Mouse (Mus musculus) bone marrow macrophage, adult 2 months (primary cell): ENCODE measurements around the gene Nccrp1. TPM values are rescaled to one million over a fixed set of nuclear protein-coding genes. Genes with fewer than 3 reads are reported as not detected.

ENCODE experiments used
- H3K27ac ChIP-seq: 2 replicates; pipeline ENCODE4 v1.5.1; 2012; ENCODE audit warnings: low read depth, low read length; ENCODE audit not compliant: insufficient read depth
- H3K4me1 ChIP-seq: 2 replicates; pipeline ENCODE4 v1.6.1; 2012; ENCODE audit warnings: low read length; ENCODE audit not compliant: control insufficient read depth, insufficient read depth
- H3K4me3 ChIP-seq: 2 replicates; pipeline ENCODE4 v1.5.1; 2012; ENCODE audit warnings: mild to moderate bottlenecking, low read length, moderate library complexity; ENCODE audit not compliant: insufficient read depth
- CTCF ChIP-seq: IDR thresholded peaks from 2 replicates; pipeline ENCODE4 v1.5.1; 2012; ENCODE audit warnings: low read depth, mild to moderate bottlenecking, low read length, moderate library complexity
- POLR2A ChIP-seq: IDR thresholded peaks from 2 replicates; pipeline ENCODE4 v1.6.1; 2012; ENCODE audit warnings: mild to moderate bottlenecking, low read depth, low read length, borderline replicate concordance
- polyA plus RNA-seq: library from polyadenylated mRNA; stranded (reverse); fragments of >200 nt; gene quantifications from 2 replicates; pipeline ENCODE4 v1.2.4, GENCODE M21; 2012; ENCODE audit not compliant: missing spikeins, insufficient read depth, insufficient read length

Gene Nccrp1
- not detected in 2 replicates for polyA plus RNA-seq

DNA sequence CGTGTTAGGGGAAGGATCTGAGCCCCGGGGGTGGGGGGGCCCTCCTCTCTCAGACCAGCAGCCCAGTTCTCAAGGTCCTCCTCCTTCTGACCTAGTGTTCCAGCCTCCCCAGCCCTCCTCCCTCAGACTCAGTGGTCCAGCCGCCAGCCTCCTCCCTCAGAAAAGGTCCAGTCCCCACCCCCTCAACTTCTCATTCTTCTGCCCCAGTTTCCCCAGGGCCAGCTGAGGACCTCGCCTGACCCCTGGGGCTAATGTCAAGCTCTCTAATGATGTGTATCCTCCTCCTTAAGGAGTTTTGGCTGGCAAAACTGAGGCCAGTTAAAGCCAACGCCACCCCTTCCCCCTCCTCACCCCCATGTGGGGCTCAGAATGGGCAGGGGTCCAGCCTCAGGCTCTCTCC, at the start of gene Nccrp1:
Gene Nccrp1 (minus strand): TSS at position 101 of the 400 bp plus-strand sequence.
- no peak within 1 kb of the TSS for H3K27ac ChIP-seq
- H3K4me3 ChIP-seq = peak within 1 kb of the TSS; percentile 19; the same call in 1 of the 2 replicates
- TF ChIP-seq POLR2A (no peak), CTCF (no peak)

DNA sequence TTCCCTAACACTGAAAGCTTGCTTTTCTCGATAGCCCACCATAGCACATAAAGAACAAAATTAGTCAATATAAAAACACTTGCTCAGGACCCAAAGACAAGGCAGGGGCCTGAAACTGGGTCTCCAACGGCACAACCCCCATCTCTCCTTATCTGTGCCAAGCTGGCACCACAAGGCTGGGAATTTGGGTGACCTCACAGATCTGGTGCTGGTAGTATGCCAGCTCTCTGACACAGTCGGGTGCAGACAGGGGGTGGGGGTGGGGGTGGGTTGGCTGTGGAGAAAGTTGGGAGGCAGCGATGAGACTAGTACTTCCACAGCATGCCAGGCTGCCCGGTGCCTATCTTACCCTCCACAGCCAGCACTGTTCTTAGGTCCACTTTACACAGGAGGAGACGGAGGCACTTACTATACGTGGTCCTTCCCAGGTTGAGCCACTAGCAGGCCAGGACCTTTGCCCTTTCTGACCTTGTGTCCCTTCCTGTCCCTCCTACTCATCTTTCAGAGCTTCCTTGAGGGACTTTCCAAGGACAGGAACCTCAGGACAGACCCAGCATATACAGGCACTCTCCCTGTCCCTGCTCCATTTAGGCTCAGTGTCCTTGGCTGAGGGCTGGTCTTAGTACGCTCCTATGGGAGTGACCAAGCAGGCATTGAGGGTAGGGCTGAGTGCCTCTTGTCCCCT, 48.8 kb upstream of the Nccrp1 start:
- Histone ChIP-seq H3K4me1 (peaks cover 42% of the 10 kb centered on the region), H3K27ac (no peak overlapping the region), H3K4me3 (no peak overlapping the region)
- TF ChIP-seq POLR2A = no peak
- no peak for TF ChIP-seq CTCF

More for the DNA sequence above, at the start of gene Nccrp1:
- H3K4me1 ChIP-seq = peaks cover 8% of the 10 kb centered on the region

DNA sequence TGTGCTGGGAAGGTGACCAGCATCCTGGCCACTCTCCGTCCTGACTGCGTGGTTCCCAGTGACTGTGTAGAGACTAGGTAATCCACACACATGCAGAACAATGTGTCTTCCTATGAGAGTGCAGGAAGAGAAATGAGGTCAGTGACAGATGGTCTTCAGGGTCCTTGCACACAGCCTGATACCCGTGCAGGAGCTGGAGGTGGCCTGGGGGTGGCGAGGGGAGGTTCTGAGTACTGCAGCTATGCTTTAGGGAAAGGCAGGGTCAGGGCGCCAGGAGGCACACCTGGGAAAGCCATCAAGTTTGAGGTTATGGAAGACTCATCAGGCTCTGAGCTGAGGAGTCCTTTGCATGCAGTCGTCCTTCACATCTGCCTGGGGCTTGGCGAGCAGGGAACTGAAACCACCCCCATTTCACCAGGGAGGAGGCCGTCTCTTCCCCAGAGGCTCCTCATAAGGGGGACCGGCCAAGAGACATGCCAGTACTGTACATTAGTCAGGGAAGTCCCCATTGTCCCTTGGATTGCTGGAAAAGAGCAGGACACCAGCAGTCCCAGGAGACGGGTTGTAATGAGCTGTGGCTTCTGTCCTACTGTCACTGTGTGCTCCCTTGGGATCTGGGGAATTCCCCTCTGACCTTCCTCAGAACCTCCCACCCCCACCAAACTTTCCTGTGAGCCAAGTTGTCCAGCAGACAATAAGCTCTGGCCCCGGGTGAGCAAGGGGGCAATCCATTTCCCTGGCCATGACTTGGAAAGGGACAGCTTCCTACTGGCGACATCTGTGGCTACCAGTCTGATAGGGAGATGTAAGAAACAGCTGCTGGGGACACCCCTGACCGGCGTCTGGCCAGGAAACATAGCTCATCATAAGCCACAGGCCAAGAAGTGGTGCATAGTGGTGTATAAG, 46.4 kb upstream of the Nccrp1 start:
- H3K27ac ChIP-seq = peak overlapping the region; percentile 7; the same call in 1 of the 2 replicates
- peaks cover 40% of the 10 kb centered on the region for H3K4me1 ChIP-seq
- H3K4me3 ChIP-seq = no peak overlapping the region
- no peak for TF ChIP-seq CTCF
- TF ChIP-seq POLR2A = no peak

DNA sequence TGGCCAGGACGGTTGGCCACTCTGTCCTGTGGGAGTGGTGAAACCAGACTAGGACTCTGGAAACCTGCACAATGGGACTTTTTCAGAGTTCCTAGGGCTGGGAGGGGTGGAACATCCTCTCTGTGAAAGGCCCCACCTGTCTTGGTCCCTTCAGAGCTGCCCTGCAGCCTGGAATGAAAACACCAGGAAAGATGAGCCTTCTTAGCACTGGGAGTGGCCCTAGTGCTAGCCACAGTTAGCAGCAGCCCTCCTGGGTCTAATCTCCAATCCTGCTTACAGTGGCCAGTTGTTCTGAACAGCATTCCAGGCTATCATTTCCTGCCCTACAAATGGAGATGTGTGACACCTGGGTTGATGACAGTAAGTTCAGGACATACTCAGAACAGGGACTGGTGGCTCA, 44.8 kb upstream of the Nccrp1 start:
- no peak overlapping the region for H3K4me3 ChIP-seq
- TF ChIP-seq POLR2A (no peak), CTCF (no peak)
- H3K27ac ChIP-seq = no peak overlapping the region
- H3K4me1 ChIP-seq = peaks cover 42% of the 10 kb centered on the region

DNA sequence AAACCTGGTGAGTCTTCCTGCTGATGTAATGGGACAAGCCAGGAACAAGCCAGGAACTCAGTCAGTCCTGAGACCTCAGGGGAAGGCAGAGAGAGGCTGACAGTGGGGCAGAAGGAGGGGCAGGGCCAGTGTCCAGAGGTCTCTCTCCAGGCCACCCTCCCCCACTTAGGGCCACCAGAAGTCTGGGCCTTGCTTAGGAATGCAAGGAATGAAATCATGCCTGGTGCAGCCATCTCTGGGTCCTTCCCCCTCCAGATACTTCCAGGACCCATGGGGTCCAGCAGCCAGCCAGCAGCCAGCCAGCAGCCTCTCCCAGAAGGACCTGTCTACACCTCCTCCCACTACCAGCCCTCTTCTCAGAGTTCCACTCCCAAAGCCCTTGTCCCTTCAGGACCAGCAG, 40.6 kb upstream of the Nccrp1 start:
- TF ChIP-seq CTCF = no peak
- Histone ChIP-seq H3K4me1 (peaks cover 39% of the 10 kb centered on the region), H3K4me3 (no peak overlapping the region), H3K27ac (no peak overlapping the region)

DNA sequence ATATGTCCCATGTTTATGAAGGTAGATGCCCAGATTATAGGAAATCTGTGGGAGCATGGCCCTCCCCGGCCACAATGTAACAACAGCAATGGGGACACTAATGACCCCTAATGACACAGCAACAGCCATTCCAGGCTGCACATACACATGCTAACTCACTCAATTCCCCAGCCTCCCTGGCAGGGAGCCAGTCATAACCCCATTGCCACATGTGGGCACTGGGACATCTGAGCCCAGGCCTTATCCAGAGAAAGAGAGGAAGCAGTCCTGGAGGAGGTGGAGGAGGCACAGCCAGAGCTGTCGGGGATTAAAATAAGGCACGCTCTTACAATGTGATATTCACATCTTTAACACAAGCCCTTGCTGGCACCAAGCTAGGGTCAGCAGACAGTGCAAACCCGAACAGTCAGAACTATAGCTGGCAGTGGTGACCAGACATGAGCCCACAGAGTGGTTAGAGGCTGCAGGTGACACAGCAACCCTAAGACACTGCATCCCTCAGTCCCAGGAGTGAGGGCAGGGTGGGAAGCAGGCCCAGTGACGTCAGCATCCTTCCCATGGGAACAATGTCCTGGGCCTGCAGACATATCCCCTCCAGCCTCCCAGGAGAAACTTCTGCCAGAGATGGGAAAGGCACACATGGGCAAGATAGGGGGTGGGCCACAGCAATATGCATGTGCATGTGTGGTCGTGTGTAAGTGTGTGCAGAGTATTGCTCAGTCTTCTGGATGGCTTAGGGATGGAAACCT, 39.8 kb upstream of the Nccrp1 start:
- Histone ChIP-seq H3K4me1 (peaks cover 39% of the 10 kb centered on the region), H3K27ac (no peak overlapping the region)
- TF ChIP-seq CTCF = no peak
- TF ChIP-seq POLR2A = no peak

DNA sequence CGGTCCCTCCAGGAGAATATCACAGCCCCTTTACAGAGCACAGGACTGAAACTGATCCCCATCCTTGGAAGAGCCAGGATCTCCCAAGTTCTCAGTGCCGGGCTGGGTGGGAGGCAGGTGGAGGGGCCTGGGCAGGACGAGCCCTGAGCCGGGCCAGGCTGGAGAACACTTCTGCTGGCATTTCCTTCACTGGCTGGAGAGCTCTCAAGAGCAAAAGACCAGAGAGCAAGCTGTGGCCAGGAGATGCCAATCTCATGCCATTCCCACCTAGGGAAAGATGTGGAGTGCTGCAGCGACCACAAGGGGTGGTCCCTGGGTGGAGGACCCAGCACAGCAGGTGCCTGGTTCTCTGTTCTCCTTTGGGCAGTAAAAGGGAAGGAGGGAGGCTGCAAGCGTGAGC, 37.9 kb upstream of the Nccrp1 start:
- Histone ChIP-seq H3K27ac (no peak overlapping the region), H3K4me3 (no peak overlapping the region), H3K4me1 (peaks cover 37% of the 10 kb centered on the region)
- TF ChIP-seq POLR2A = no peak
- no peak for TF ChIP-seq CTCF

More for the DNA sequence above, 39.8 kb upstream of the Nccrp1 start:
- H3K4me3 ChIP-seq = no peak overlapping the region

DNA sequence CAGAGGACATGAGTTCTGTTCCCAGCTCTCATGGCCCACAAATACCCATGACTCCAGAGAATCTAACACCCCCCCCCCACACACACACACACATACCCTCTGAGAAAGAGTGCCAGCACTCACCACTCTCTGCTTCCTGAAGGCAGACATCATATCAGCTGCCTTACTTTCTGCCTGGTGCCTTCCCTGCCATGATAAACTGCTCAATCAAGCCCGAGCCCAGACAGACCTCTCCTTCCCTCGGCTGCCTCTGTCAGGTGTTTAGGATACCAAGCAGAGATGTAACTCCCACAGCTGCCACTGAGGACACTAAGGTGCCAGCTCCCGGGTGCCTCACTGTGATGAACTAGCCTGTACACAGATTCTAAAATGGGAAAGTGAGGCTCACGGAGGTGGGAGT, 37.4 kb upstream of the Nccrp1 start:
- TF ChIP-seq CTCF = no peak
- Histone ChIP-seq H3K4me1 (peaks cover 40% of the 10 kb centered on the region), H3K27ac (no peak overlapping the region), H3K4me3 (no peak overlapping the region)

DNA sequence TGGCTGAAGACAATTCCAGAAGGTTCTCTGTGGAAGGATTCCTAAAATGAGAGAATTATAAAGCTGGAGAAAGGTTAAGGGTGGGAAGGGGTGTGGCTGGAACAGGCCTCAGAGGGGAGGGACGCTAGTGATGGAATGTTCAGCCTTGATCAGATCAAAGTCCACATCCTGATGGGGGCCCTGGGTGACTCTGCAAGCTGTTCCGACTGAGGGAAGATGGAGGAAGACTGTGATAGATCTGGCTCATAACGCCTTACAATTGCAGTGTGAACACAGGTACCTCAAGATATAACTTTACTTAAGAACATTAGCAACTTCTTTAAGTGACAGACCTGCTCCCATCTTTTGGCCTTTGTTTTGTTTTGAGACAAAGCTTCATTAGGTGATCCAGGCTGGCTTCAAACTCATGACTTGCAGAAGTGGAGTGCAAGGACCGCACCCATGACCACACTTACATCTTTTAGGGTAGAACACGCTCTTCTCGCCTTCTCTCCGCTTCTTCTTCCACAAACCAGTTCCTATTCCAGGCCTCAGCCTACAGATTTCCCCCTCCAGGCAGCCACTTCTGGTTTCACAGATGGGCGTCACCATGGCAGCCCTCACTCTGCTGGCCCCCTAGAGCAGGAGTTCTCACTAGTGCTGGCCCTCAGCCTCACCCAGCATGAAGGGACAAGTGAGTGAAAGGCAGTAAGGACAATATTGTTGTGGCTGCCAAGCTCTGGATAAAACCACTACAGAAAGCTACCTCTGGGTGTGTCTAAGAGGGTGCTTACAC, 36.7 kb upstream of the Nccrp1 start:
- Histone ChIP-seq H3K4me1 (peaks cover 40% of the 10 kb centered on the region), H3K4me3 (no peak overlapping the region), H3K27ac (peak overlapping the region; percentile 2; the same call in 1 of the 2 replicates)
- TF ChIP-seq POLR2A = no peak
- TF ChIP-seq CTCF = no peak
